Mouse (Mus musculus): Measurements from ENCODE around the gene Ppid. TPM values are rescaled to one million over a fixed set of nuclear protein-coding genes. Genes with fewer than 3 reads are reported as not detected.

The Ppid gene
- polyA plus RNA-seq, 1 experiment from 2014 or later = 36.6 TPM

- Histone ChIP-seq H3K27ac (ENCODE audit: low read length) (no peak overlapping the region), H3K4me3 (ENCODE audit: low read depth, low read length) (no peak overlapping the region), H3K9me3 (ENCODE audit: low read length) (no peaks in the 10 kb centered on the region), H3K4me1 (ENCODE audit: insufficient read depth, low read depth, low read length) (peaks cover 1% of the 10 kb centered on the region; the same call in 1 of the 2 replicates), H3K36me3 (ENCODE audit: insufficient read depth, low read length) (no peaks in the 10 kb centered on the region), H3K9ac (replicated peaks; ENCODE audit: low read depth) (no peak overlapping the region), H3K4me2 (replicated peaks; ENCODE audit: low read depth, low read length) (no peak overlapping the region), H3K27me3 (replicated peaks; ENCODE audit: insufficient read depth, low read length) (no peaks in the 10 kb centered on the region)
- peak; percentile 51 for DNase-seq (ENCODE audit: low spot score)
- ATAC-seq = peak; percentile 32; the same call in 1 of the 2 replicates
- no peak for TF ChIP-seq CTCF (IDR thresholded peaks at IDR 0.05)
- peak; percentile 62 for TF ChIP-seq EP300 (IDR thresholded peaks at IDR 0.05)
- 80% methylated on average over 3 of the region's 3 CpGs for WGBS
Observed at GRCm38 (mm10) chr3:79553779-79554178, 37.4 kb upstream of the Ppid start.

DNA sequence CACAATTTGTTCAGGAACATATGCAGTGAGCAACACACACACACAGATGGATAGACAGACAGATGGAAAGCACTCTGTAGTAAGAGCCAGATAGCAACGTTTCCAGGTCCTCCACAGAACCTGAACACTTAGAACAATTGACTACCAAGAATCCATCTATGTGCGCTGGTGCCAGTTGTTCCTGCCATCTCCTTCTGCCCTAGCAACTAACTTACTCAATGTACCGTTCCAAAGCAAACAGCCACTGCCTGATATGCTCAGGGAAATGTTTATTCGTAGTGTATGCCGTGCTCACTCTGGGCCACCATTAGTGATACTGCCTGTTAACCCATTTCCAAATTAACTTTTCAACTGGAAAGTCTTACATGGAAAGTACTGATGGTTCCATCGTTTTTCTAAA, 36.1 kb upstream of the Ppid start:
- H3K36me3 ChIP-seq (ENCODE audit: insufficient read depth, low read length) = no peaks in the 10 kb centered on the region
- no peak for ATAC-seq
- DNase-seq (ENCODE audit: low spot score) = no peak
- 69% methylated on average over 6 of the region's 6 CpGs for WGBS
- no peaks in the 10 kb centered on the region for H3K9me3 ChIP-seq (ENCODE audit: low read length)
- TF ChIP-seq CTCF (IDR thresholded peaks at IDR 0.05) (no peak), EP300 (IDR thresholded peaks at IDR 0.05) (no peak)
- peaks cover 12% of the 10 kb centered on the region; the same call in 1 of the 2 replicates for H3K4me1 ChIP-seq (ENCODE audit: insufficient read depth, low read depth, low read length)
- H3K4me2 ChIP-seq (replicated peaks; ENCODE audit: low read depth, low read length) = no peak overlapping the region
- H3K27me3 ChIP-seq (replicated peaks; ENCODE audit: insufficient read depth, low read length) = no peaks in the 10 kb centered on the region
- no peak overlapping the region for H3K27ac ChIP-seq (ENCODE audit: low read length)
- no peak overlapping the region for H3K4me3 ChIP-seq (ENCODE audit: low read depth, low read length)
- H3K9ac ChIP-seq (replicated peaks; ENCODE audit: low read depth) = no peak overlapping the region

GRCm38 (mm10) chr3:79559021-79559772, 31.9 kb upstream of the Ppid start:
- TF ChIP-seq CTCF (IDR thresholded peaks at IDR 0.05) (no peak), EP300 (IDR thresholded peaks at IDR 0.05) (0 out of 2 replicates have a peak, but pooled peaks have one; percentile 61)
- no peak overlapping the region for H3K4me2 ChIP-seq (replicated peaks; ENCODE audit: low read depth, low read length)
- H3K36me3 ChIP-seq (ENCODE audit: insufficient read depth, low read length) = no peaks in the 10 kb centered on the region
- H3K9ac ChIP-seq (replicated peaks; ENCODE audit: low read depth) = no peak overlapping the region
- 49% methylated on average over 9 of the region's 9 CpGs for WGBS
- peak overlapping the region; percentile 55; the same call in 1 of the 2 replicates for H3K27ac ChIP-seq (ENCODE audit: low read length)
- no peaks in the 10 kb centered on the region for H3K27me3 ChIP-seq (replicated peaks; ENCODE audit: insufficient read depth, low read length)
- no peaks in the 10 kb centered on the region for H3K9me3 ChIP-seq (ENCODE audit: low read length)
- ATAC-seq = peak; percentile 87
- H3K4me1 ChIP-seq (ENCODE audit: insufficient read depth, low read depth, low read length) = peaks cover 12% of the 10 kb centered on the region; the same call in 1 of the 2 replicates
- no peak overlapping the region for H3K4me3 ChIP-seq (ENCODE audit: low read depth, low read length)
- peak; percentile 62 for DNase-seq (ENCODE audit: low spot score)

- no peak for ATAC-seq
- no peak overlapping the region for H3K4me3 ChIP-seq (ENCODE audit: low read depth, low read length)
Observed at GRCm38 (mm10) chr3:79559773-79560045, 31.4 kb upstream of the Ppid start.

DNA sequence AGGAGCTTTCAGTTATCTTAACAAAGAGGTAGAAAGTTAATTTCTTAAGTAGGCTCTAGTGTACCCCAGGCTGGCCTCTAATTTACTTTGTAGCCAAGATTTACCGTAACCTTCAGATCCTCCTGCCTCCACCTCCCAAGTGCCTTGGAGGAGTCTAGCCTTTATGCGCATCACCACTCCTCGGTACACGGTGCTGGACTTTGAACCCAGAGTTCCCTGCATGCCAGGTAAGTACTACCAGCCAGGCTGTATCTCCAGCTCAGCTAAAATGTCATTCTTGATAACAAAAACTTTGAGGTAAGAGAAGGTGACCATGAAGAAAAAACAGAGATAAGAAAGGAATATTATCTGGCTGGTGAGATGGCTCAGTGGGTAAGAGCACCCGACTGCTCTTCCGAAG, 30.6 kb upstream of the Ppid start:
- H3K36me3 ChIP-seq (ENCODE audit: insufficient read depth, low read length) = no peaks in the 10 kb centered on the region

More at GRCm38 (mm10) chr3:79559773-79560045, 31.4 kb upstream of the Ppid start:
- no peak for DNase-seq (ENCODE audit: low spot score)
- no peaks in the 10 kb centered on the region for H3K36me3 ChIP-seq (ENCODE audit: insufficient read depth, low read length)
- H3K9ac ChIP-seq (replicated peaks; ENCODE audit: low read depth) = no peak overlapping the region
- no peaks in the 10 kb centered on the region for H3K9me3 ChIP-seq (ENCODE audit: low read length)
- WGBS = 79% methylated on average over 5 of the region's 5 CpGs
- TF ChIP-seq CTCF (IDR thresholded peaks at IDR 0.05) = no peak
- no peak for TF ChIP-seq EP300 (IDR thresholded peaks at IDR 0.05)
- H3K27me3 ChIP-seq (replicated peaks; ENCODE audit: insufficient read depth, low read length) = no peaks in the 10 kb centered on the region
- H3K27ac ChIP-seq (ENCODE audit: low read length) = peak overlapping the region; percentile 55; the same call in 1 of the 2 replicates
- no peak overlapping the region for H3K4me2 ChIP-seq (replicated peaks; ENCODE audit: low read depth, low read length)
- peaks cover 12% of the 10 kb centered on the region; the same call in 1 of the 2 replicates for H3K4me1 ChIP-seq (ENCODE audit: insufficient read depth, low read depth, low read length)

GRCm38 (mm10) chr3:79561784-79562715, 29.1 kb upstream of the Ppid start:
- Histone ChIP-seq H3K9ac (replicated peaks; ENCODE audit: low read depth) (no peak overlapping the region), H3K4me3 (ENCODE audit: low read depth, low read length) (no peak overlapping the region), H3K9me3 (ENCODE audit: low read length) (no peaks in the 10 kb centered on the region), H3K27me3 (replicated peaks; ENCODE audit: insufficient read depth, low read length) (no peaks in the 10 kb centered on the region), H3K36me3 (ENCODE audit: insufficient read depth, low read length) (no peaks in the 10 kb centered on the region), H3K4me2 (replicated peaks; ENCODE audit: low read depth, low read length) (no peak overlapping the region), H3K27ac (ENCODE audit: low read length) (no peak overlapping the region), H3K4me1 (ENCODE audit: insufficient read depth, low read depth, low read length) (peaks cover 12% of the 10 kb centered on the region; the same call in 1 of the 2 replicates)
- 78% methylated on average over 10 of the region's 10 CpGs for WGBS
- TF ChIP-seq CTCF (IDR thresholded peaks at IDR 0.05) = no peak
- TF ChIP-seq EP300 (IDR thresholded peaks at IDR 0.05) = no peak
- DNase-seq (ENCODE audit: low spot score) = no peak
- no peak for ATAC-seq

More for the DNA sequence above, 30.6 kb upstream of the Ppid start:
- Histone ChIP-seq H3K4me3 (ENCODE audit: low read depth, low read length) (no peak overlapping the region), H3K27ac (ENCODE audit: low read length) (no peak overlapping the region), H3K4me2 (replicated peaks; ENCODE audit: low read depth, low read length) (no peak overlapping the region), H3K9me3 (ENCODE audit: low read length) (no peaks in the 10 kb centered on the region), H3K4me1 (ENCODE audit: insufficient read depth, low read depth, low read length) (peaks cover 12% of the 10 kb centered on the region; the same call in 1 of the 2 replicates), H3K27me3 (replicated peaks; ENCODE audit: insufficient read depth, low read length) (no peaks in the 10 kb centered on the region), H3K9ac (replicated peaks; ENCODE audit: low read depth) (no peak overlapping the region)
- ATAC-seq (no peak), DNase-seq (ENCODE audit: low spot score) (no peak)
- WGBS = 93% methylated on average over 6 of the region's 6 CpGs
- TF ChIP-seq EP300 (IDR thresholded peaks at IDR 0.05) (no peak), CTCF (IDR thresholded peaks at IDR 0.05) (no peak)

Data from lung, postnatal 0 days (tissue).